Mouse (Mus musculus): Measurements from ENCODE around the gene Bcl2a1c. TPM values are rescaled to one million over a fixed set of nuclear protein-coding genes. Genes with fewer than 3 reads are reported as not detected.
"Not testable (repeated sequence)": the region's sequence is repeated elsewhere in the genome, so short reads cannot be mapped to it uniquely, and the experiment has no call there.

Bcl2a1c gene
- total RNA-seq (2021): not detected
- long read RNA-seq: 0 reads

GRCm38 (mm10) chr9:114329855-114330254 lies at the start of gene Bcl2a1c:
Bcl2a1c (plus strand) TSS chr9:114330135.
- DNase-seq (ENCODE audit: low spot score in 2 of 2): not testable (repeated sequence)

- DNase-seq (ENCODE audit: low spot score in 2 of 2): not testable (repeated sequence)
Observed at GRCm38 (mm10) chr9:114305957-114306356, 24.0 kb upstream of the Bcl2a1c start.

GRCm38 (mm10) chr9:114311752-114312151 lies 18.2 kb upstream of the Bcl2a1c start:
- not testable (repeated sequence) for DNase-seq (ENCODE audit: low spot score in 2 of 2)

- DNase-seq (ENCODE audit: low spot score in 2 of 2): peak; percentile 62 to 67
Observed at GRCm38 (mm10) chr9:114318021-114318420, 11.9 kb upstream of the Bcl2a1c start.

- no peak for DNase-seq (ENCODE audit: low spot score in 2 of 2)
Observed at GRCm38 (mm10) chr9:114326011-114326748, 3.8 kb upstream of the Bcl2a1c start.

- not testable (repeated sequence) for DNase-seq (ENCODE audit: low spot score in 2 of 2)
Observed at GRCm38 (mm10) chr9:114328332-114328731, 1.6 kb upstream of the Bcl2a1c start.

- DNase-seq (ENCODE audit: low spot score in 2 of 2): peak; percentile 76 to 85
Observed at GRCm38 (mm10) chr9:114367783-114368470, 38.0 kb downstream of the Bcl2a1c start.

GRCm38 (mm10) chr9:114368471-114368858 lies 38.5 kb downstream of the Bcl2a1c start:
- DNase-seq (ENCODE audit: low spot score in 2 of 2): no peak

- DNase-seq (ENCODE audit: low spot score in 2 of 2): not testable (repeated sequence)
Observed at GRCm38 (mm10) chr9:114369389-114369788, 39.5 kb downstream of the Bcl2a1c start.

GRCm38 (mm10) chr9:114371717-114372116 lies 41.8 kb downstream of the Bcl2a1c start:
- peak; percentile 35 to 41 for DNase-seq (ENCODE audit: low spot score in 2 of 2)

- DNase-seq (ENCODE audit: low spot score in 2 of 2): no peak
Observed at GRCm38 (mm10) chr9:114375276-114375962, 45.5 kb downstream of the Bcl2a1c start.

- DNase-seq (ENCODE audit: low spot score in 2 of 2): no peak
Observed at GRCm38 (mm10) chr9:114377168-114377567, 47.2 kb downstream of the Bcl2a1c start.

- DNase-seq (ENCODE audit: low spot score in 2 of 2): no peak
Observed at GRCm38 (mm10) chr9:114379871-114380270, 49.9 kb downstream of the Bcl2a1c start.

Other genes starting within 250 kb of the Bcl2a1c start
- 10 to 100 TPM; 13.0 to 13.5 TPM for gene Crtap, start 60.5 kb downstream of the Bcl2a1c start, total RNA-seq (2021)
- gene Glb1, start 70.9 kb downstream of the Bcl2a1c start, total RNA-seq (2021): 10 to 100 TPM; 28.6 to 29.2 TPM
- gene Tmppe, start 71.0 kb downstream of the Bcl2a1c start, total RNA-seq (2021): 1 to 10 TPM; 8.2 to 9.4 TPM
- gene Ccr4, start 174.8 kb downstream of the Bcl2a1c start, total RNA-seq (2021): not detected
- gene C130032M10Rik, start 185.6 kb downstream of the Bcl2a1c start, total RNA-seq (2021): not detected
- gene Trim71, start 234.2 kb downstream of the Bcl2a1c start, total RNA-seq (2021): under 1 TPM; 0.18 to 0.27 TPM